Mouse (Mus musculus) lung, adult 2 months (tissue): ENCODE data around the gene Myh14.

Source experiments
- CTCF ChIP-seq: fragments of 200-500 bp; IDR thresholded peaks from 2 replicates; pipeline ENCODE4 v1.5.1; 2011; ENCODE audit warnings: mild to moderate bottlenecking, low read length, control low read depth; ENCODE audit not compliant: insufficient read depth
- POLR2A ChIP-seq: fragments of 200-500 bp; IDR thresholded peaks from 2 replicates; pipeline ENCODE4 v1.6.1; 2011; ENCODE audit warnings: low read depth, mild to moderate bottlenecking, control low read depth, low read length, borderline replicate concordance; ENCODE audit errors: extremely low read depth

- TF ChIP-seq CTCF (no peak), POLR2A (no peak)
Observed at GRCm38 (mm10) chr7:44605436-44605835, 65.2 kb downstream of the Myh14 start.
